Mouse (Mus musculus) cerebellum, postnatal 10 days (tissue): ENCODE results near the gene Lyg1.
A peak's percentile ranks its signal among the peaks of the same experiment; 100 is the strongest.
"Not testable (repeated sequence)": the region's sequence is repeated elsewhere in the genome, so short reads cannot be mapped to it uniquely, and the experiment has no call there.

Experiments used
- DNase-seq, 2 experiments: peaks; one replicate each; pipeline ENCODE4 v3.0.0; 2021; ENCODE audit warnings: mixed read lengths in 2 of 2

Lyg1 gene

GRCm38 (mm10) chr1:37957659-37958058, at the start of gene Lyg1:
TSS of gene Lyg1 (minus strand) at chr1:37957759.
- no peak for DNase-seq

- DNase-seq = no peak
These were observed 49.2 kb upstream of the Lyg1 start for GRCm38 (mm10) chr1:38006741-38007140.

GRCm38 (mm10) chr1:38003046-38003445, 45.5 kb upstream of the Lyg1 start:
- DNase-seq = no peak

- DNase-seq = no peak
These were observed 44.4 kb upstream of the Lyg1 start for GRCm38 (mm10) chr1:38001956-38002355.

GRCm38 (mm10) chr1:38000844-38001243, 43.3 kb upstream of the Lyg1 start:
- DNase-seq = no peak

GRCm38 (mm10) chr1:37999552-37999951, 42.0 kb upstream of the Lyg1 start:
- no peak for DNase-seq

- DNase-seq = no peak
These were observed 41.0 kb upstream of the Lyg1 start for GRCm38 (mm10) chr1:37998371-37999199.

- peak; percentile 96 to 98 for DNase-seq
These were observed 40.3 kb upstream of the Lyg1 start, which contains the start of the genes Txndc9 and Eif5b for GRCm38 (mm10) chr1:37997867-37998266. TSS of gene Txndc9 (minus strand) at chr1:37997893. TSS of gene Eif5b (plus strand) at chr1:37998010.

GRCm38 (mm10) chr1:37996877-37997484, 39.4 kb upstream of the Lyg1 start:
- peak; percentile 97 to 98 for DNase-seq

- no peak for DNase-seq
These were observed 38.7 kb upstream of the Lyg1 start for GRCm38 (mm10) chr1:37996226-37996625.

GRCm38 (mm10) chr1:37987856-37988255, 30.3 kb upstream of the Lyg1 start:
- no peak for DNase-seq

GRCm38 (mm10) chr1:37985764-37986323, 28.3 kb upstream of the Lyg1 start:
- peak; percentile 57 to 73 for DNase-seq

- no peak for DNase-seq
These were observed 26.8 kb upstream of the Lyg1 start for GRCm38 (mm10) chr1:37984326-37984725.

- DNase-seq = no peak
These were observed 19.7 kb upstream of the Lyg1 start for GRCm38 (mm10) chr1:37977303-37977702.

GRCm38 (mm10) chr1:37976666-37977065, 19.1 kb upstream of the Lyg1 start:
- not testable (repeated sequence) for DNase-seq

- no peak for DNase-seq
These were observed 14.0 kb upstream of the Lyg1 start for GRCm38 (mm10) chr1:37971520-37971919.

- DNase-seq = no peak
These were observed 11.2 kb upstream of the Lyg1 start for GRCm38 (mm10) chr1:37968746-37969145.

GRCm38 (mm10) chr1:37965571-37965970, 8.0 kb upstream of the Lyg1 start:
- DNase-seq = no peak

- peak; percentile 72 to 77 for DNase-seq
These were observed 1.9 kb upstream of the Lyg1 start for GRCm38 (mm10) chr1:37959486-37959885.

- DNase-seq = no peak
These were observed 957 bp upstream of the Lyg1 start for GRCm38 (mm10) chr1:37958516-37958915.

GRCm38 (mm10) chr1:37956690-37957431, 698 bp downstream of the Lyg1 start:
- peak; percentile 13 to 18 for DNase-seq

GRCm38 (mm10) chr1:37955251-37955650, 2.3 kb downstream of the Lyg1 start:
- no peak for DNase-seq

- DNase-seq = no peak
These were observed 2.8 kb downstream of the Lyg1 start for GRCm38 (mm10) chr1:37954786-37955185.
